Mouse (Mus musculus) olfactory bulb, adult 2 months (tissue): ENCODE measurements around the gene Alb.

Experiments
- CTCF ChIP-seq: fragments of 200-500 bp; IDR thresholded peaks from 2 replicates; pipeline ENCODE4 v1.5.1; 2012; ENCODE audit warnings: low read depth, mild to moderate bottlenecking, low read length, moderate library complexity; ENCODE audit not compliant: insufficient read depth
- POLR2A ChIP-seq: fragments of 200-500 bp; IDR thresholded peaks from 2 replicates; pipeline ENCODE4 v1.6.1; 2012; ENCODE audit warnings: mild to moderate bottlenecking, low read depth, low read length, moderate library complexity; ENCODE audit not compliant: insufficient read depth

- TF ChIP-seq POLR2A (no peak), CTCF (no peak)
Measured at GRCm38 (mm10) chr5:90431053-90431452, 29.6 kb upstream of the Alb start.
